29 mouse cellular contexts compared by ENCODE assay signal in the genomic region with DNA sequence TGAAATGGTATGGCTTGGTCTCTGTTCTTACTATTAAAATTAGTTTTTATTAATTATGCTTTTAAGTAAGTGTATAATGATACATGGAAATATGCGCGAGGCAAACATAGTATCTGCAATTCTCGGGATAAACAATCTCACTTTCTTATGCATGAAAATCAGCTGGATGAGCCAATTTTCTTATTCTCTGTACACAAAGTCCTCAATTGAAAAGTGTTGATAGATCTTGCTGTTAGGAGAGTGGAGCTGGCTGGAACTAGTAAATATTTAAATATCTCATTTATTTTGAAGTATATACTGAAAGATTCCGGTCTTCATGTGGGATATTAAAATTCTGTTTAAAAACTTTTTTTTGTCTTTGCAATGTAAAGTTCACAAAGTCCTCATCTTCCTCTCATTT.
"Had no signal": no experiment of that assay in that cellular context is flagged by ENCODE, and none has a peak within 500 bp of the region (broad histone marks: within the 10 kb centered on the region; RNA-seq: fewer than 3 reads in every experiment).

No protein-coding gene starts in this region.

- H3K27me3 ChIP-seq: limb, embryonic 12.5 days; limb, embryonic 13.5 days; limb, embryonic 15.5 days; liver, embryonic 12.5 days; liver, embryonic 13.5 days; liver, embryonic 15.5 days; lung, embryonic 15.5 days; megakaryocyte, embryonic 14.5 days; midbrain, embryonic 12.5 days; midbrain, embryonic 13.5 days; midbrain, embryonic 15.5 days; neural tube, embryonic 12.5 days had no signal

- DNase-seq: layer of hippocampus, postnatal 36 days; left cerebral cortex, postnatal 4 days; liver; liver, embryonic 13.5 days; liver, postnatal 0 days; lung, adult 2 months; lung, postnatal 10 days; lung, postnatal 14 days; midbrain, embryonic 14.5 days had no signal

- H3K9ac ChIP-seq: limb, embryonic 12.5 days; limb, embryonic 13.5 days; limb, embryonic 15.5 days; liver, embryonic 12.5 days; liver, embryonic 13.5 days; liver, embryonic 14.5 days; liver, embryonic 15.5 days; liver, postnatal 0 days; lung, embryonic 15.5 days; midbrain, embryonic 12.5 days; midbrain, embryonic 13.5 days; midbrain, embryonic 15.5 days; neural tube, embryonic 12.5 days had no signal

- H3K36me3 ChIP-seq: limb, embryonic 10.5 days; limb, embryonic 12.5 days; limb, embryonic 13.5 days; limb, embryonic 15.5 days; liver, embryonic 12.5 days; liver, embryonic 13.5 days; liver, embryonic 15.5 days; lung, embryonic 15.5 days; midbrain, embryonic 10.5 days; midbrain, embryonic 12.5 days; midbrain, embryonic 13.5 days; midbrain, embryonic 15.5 days; neural tube, embryonic 12.5 days had no signal

- H3K27ac ChIP-seq: left cerebral cortex, adult 2 months; limb, embryonic 10.5 days; limb, embryonic 12.5 days; limb, embryonic 13.5 days; limb, embryonic 15.5 days; liver, embryonic 12.5 days; liver, embryonic 13.5 days; liver, embryonic 14.5 days; liver, embryonic 15.5 days; lung, embryonic 15.5 days; macrophage; midbrain, embryonic 12.5 days; midbrain, embryonic 13.5 days; midbrain, embryonic 15.5 days; neural tube, embryonic 12.5 days had no signal

- H3K4me1 ChIP-seq: limb, embryonic 10.5 days; limb, embryonic 15.5 days; liver, embryonic 12.5 days; liver, embryonic 13.5 days; liver, embryonic 15.5 days; megakaryocyte, embryonic 14.5 days; midbrain, embryonic 12.5 days had no signal

- H3K4me2 ChIP-seq: limb, embryonic 12.5 days; limb, embryonic 13.5 days; limb, embryonic 15.5 days; liver, embryonic 11.5 days; liver, embryonic 12.5 days; liver, embryonic 13.5 days; liver, embryonic 15.5 days; lung, embryonic 15.5 days; midbrain, embryonic 11.5 days; midbrain, embryonic 12.5 days; midbrain, embryonic 13.5 days; midbrain, embryonic 15.5 days; neural tube, embryonic 12.5 days had no signal

- ATAC-seq: liver, embryonic 12.5 days; liver, postnatal 0 days; midbrain, embryonic 13.5 days; midbrain, embryonic 15.5 days; midbrain, embryonic 16.5 days had no signal

- H3K4me3 ChIP-seq: left cerebral cortex, adult 2 months; limb, embryonic 10.5 days; limb, embryonic 12.5 days; limb, embryonic 13.5 days; limb, embryonic 15.5 days; liver, embryonic 12.5 days; liver, embryonic 13.5 days; liver, embryonic 15.5 days; lung, embryonic 15.5 days; megakaryocyte, embryonic 14.5 days; midbrain, embryonic 10.5 days; midbrain, embryonic 12.5 days; midbrain, embryonic 13.5 days; midbrain, embryonic 15.5 days; myocyte; neural tube, embryonic 12.5 days had no signal

- H3K9me3 ChIP-seq: limb, embryonic 10.5 days; limb, embryonic 12.5 days; limb, embryonic 13.5 days; limb, embryonic 15.5 days; liver, embryonic 12.5 days; liver, embryonic 13.5 days; liver, embryonic 15.5 days; lung, embryonic 15.5 days; midbrain, embryonic 10.5 days; midbrain, embryonic 12.5 days; midbrain, embryonic 13.5 days; midbrain, embryonic 15.5 days; neural tube, embryonic 12.5 days had no signal
